Mouse (Mus musculus) heart, embryonic 12.5 days (tissue): ENCODE data around the gene Glis3. TPM values are rescaled to one million over a fixed set of nuclear protein-coding genes. Genes with fewer than 3 reads are reported as not detected.

Experiments
- ATAC-seq: fragments of 200-750 bp; cut with Nextera tagmentation; 2 replicates; pipeline ENCODE4 v1.8.0; 2017; ENCODE audit warnings: moderate TSS enrichment, moderate library complexity; ENCODE audit not compliant: insufficient number of reproducible peaks, low FRiP score
- H3K27ac ChIP-seq: fragments of 300-500 bp; sonication (generic); 2 replicates; pipeline ENCODE4 v1.5.1; 2016; ENCODE audit warnings: mild to moderate bottlenecking, moderate library complexity; ENCODE audit not compliant: poor library complexity, severe bottlenecking
- H3K27me3 ChIP-seq: fragments of 300-500 bp; sonication (generic); replicated peaks from 2 replicates; pipeline ENCODE4 v1.6.1; 2016; ENCODE audit warnings: mild to moderate bottlenecking, moderate library complexity
- H3K36me3 ChIP-seq: fragments of 300-500 bp; sonication (generic); 2 replicates; pipeline ENCODE4 v1.6.1; 2016; ENCODE audit warnings: mild to moderate bottlenecking, moderate library complexity
- H3K4me1 ChIP-seq: fragments of 300-500 bp; sonication (generic); replicated peaks from 2 replicates; pipeline ENCODE4 v1.6.1; 2016; ENCODE audit warnings: mild to moderate bottlenecking
- H3K4me2 ChIP-seq: fragments of 300-500 bp; sonication (generic); 2 replicates; pipeline ENCODE4 v1.6.1; 2016; ENCODE audit warnings: mild to moderate bottlenecking, moderate library complexity
- H3K4me3 ChIP-seq: fragments of 300-500 bp; sonication (generic); 2 replicates; pipeline ENCODE4 v1.5.1; 2016; ENCODE audit warnings: mild to moderate bottlenecking
- H3K9ac ChIP-seq: fragments of 300-500 bp; sonication (generic); 2 replicates; pipeline ENCODE4 v1.6.1; 2016; ENCODE audit warnings: mild to moderate bottlenecking, moderate library complexity
- H3K9me3 ChIP-seq: fragments of 300-500 bp; sonication (generic); replicated peaks from 2 replicates; pipeline ENCODE4 v1.6.1; 2016; ENCODE audit warnings: mild to moderate bottlenecking, moderate library complexity
- WGBS: fragments of 180-500 bp; shearing (Covaris S2); methylation state at CpG from one replicate; pipeline ENCODE4 v1.1.7; 2016; 5-methylcytosine and 5-hydroxymethylcytosine counted together
- polyA plus RNA-seq: library from polyadenylated mRNA; unstranded; fragments of >200 nt; fragmentation: Nextera tagmentation; extraction: Ambion mirVana; gene quantifications from 2 replicates; pipeline ENCODE4 v1.2.1, GENCODE M21; 2016

Glis3 gene
- polyA plus RNA-seq, 1 experiment from 2014 or later: 1.7 TPM

DNA sequence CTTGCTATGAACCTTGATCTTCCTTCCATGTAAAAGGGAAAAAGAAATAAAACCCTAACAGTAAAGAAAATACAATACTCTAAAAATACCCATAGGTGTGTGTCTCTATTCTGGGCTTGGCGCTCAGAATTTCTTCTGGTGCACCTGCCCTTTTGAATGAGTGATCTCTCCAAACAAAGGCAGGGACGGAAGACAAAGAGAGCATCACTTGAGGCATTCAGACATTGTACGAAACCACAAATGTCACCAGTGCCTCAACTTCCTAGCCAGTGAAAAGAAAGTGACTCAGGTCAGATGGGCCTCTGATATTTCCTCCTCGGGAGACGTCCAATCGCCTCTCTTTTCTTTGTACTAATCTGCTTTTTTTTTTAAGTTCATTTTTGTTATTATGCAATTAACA, 201.8 kb downstream of the Glis3 start:
- 0 out of 2 replicates have a peak, but pooled peaks cover 5% of the 10 kb centered on the region for H3K4me1 ChIP-seq
- no peaks in the 10 kb centered on the region for H3K36me3 ChIP-seq
- H3K4me3 ChIP-seq: no peak overlapping the region
- WGBS: 80% methylated on average over 6 of the region's 6 CpGs
- H3K9ac ChIP-seq: no peak overlapping the region
- H3K9me3 ChIP-seq: no peaks in the 10 kb centered on the region
- H3K4me2 ChIP-seq: no peak overlapping the region
- no peak overlapping the region for H3K27ac ChIP-seq
- H3K27me3 ChIP-seq: no peaks in the 10 kb centered on the region
- no peak for ATAC-seq

DNA sequence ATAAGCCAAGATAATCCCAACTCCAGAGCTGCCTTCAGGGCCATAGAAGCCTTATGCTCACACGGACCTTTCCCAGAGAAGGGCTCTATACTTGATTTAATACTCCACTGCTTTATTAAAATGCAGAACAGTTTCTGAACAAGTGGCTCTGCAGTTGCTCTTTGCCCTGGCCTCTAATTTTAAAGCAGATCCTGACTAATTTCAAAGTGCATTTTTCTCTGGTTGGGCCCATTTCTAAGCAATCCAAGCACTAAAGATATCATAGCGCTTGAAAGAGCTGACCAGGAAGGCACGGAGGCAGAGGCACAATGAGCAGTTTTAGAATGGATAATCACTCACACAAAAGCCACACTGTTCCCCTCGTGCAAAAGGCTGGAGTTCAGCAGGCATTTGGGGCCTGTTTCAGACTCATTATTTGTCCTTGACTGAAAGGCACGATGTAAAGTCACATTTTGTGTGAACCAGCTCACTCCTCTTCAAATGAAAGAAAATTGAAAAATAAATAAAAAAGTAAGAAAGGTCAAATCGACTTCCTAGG, 202.5 kb downstream of the Glis3 start:
- WGBS: 56% methylated on average over 6 of the region's 6 CpGs
- H3K27me3 ChIP-seq: no peaks in the 10 kb centered on the region
- 0 out of 2 replicates have a peak, but pooled peaks cover 5% of the 10 kb centered on the region for H3K4me1 ChIP-seq
- H3K9me3 ChIP-seq: no peaks in the 10 kb centered on the region
- H3K36me3 ChIP-seq: no peaks in the 10 kb centered on the region
- no peak overlapping the region for H3K4me3 ChIP-seq
- H3K9ac ChIP-seq: no peak overlapping the region
- no peak overlapping the region for H3K4me2 ChIP-seq
- ATAC-seq: no peak
- no peak overlapping the region for H3K27ac ChIP-seq

DNA sequence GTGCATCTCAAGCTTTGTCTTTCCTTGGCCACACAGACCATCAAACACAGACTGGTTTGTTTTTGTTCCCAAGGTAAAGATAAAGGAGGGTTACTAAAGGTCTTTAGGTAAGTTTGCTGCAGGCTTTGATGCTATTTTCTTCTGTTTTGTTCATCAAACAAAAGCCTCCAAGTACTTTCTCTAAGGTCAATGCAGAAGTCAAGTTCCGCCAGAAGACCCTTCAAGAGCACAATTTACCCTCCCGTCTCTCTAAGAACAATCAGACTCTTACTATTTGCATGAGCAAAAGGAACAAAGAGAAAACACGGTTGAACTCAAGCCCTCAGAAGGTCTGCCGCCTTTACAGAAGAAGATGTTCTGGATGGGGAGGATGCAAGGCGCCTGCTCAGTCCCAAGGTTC, 206.3 kb downstream of the Glis3 start:
- Histone ChIP-seq H3K4me1 (peaks cover 11% of the 10 kb centered on the region), H3K27me3 (no peaks in the 10 kb centered on the region), H3K4me3 (no peak overlapping the region), H3K36me3 (no peaks in the 10 kb centered on the region), H3K27ac (no peak overlapping the region), H3K9ac (no peak overlapping the region), H3K9me3 (no peaks in the 10 kb centered on the region), H3K4me2 (no peak overlapping the region)
- WGBS: 74% methylated on average over 5 of the region's 5 CpGs
- ATAC-seq: no peak

DNA sequence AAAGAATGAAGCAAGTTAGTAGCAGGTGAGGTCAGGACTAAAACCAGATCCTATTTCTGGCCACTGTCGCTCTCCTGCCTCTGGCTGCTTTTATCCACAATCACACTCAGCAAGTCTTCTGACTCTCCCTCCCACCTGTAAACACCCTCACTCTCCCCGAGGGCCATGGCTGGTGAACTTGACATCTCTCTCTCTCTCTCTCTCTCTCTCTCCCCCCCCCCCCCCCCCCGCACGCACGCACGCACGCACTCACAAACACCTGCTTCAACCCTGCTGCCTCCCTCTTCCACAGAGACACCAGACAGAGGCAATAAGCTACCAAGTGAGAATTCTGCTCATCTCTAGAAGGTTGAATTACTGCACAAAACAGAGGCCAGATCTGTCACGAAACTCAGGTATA, 208.7 kb downstream of the Glis3 start:
- ATAC-seq: no peak
- Histone ChIP-seq H3K36me3 (no peaks in the 10 kb centered on the region), H3K27ac (no peak overlapping the region), H3K9ac (no peak overlapping the region), H3K4me3 (no peak overlapping the region), H3K9me3 (no peaks in the 10 kb centered on the region), H3K27me3 (no peaks in the 10 kb centered on the region), H3K4me2 (no peak overlapping the region), H3K4me1 (peaks cover 17% of the 10 kb centered on the region)
- 42% methylated on average over 7 of the region's 8 CpGs for WGBS

DNA sequence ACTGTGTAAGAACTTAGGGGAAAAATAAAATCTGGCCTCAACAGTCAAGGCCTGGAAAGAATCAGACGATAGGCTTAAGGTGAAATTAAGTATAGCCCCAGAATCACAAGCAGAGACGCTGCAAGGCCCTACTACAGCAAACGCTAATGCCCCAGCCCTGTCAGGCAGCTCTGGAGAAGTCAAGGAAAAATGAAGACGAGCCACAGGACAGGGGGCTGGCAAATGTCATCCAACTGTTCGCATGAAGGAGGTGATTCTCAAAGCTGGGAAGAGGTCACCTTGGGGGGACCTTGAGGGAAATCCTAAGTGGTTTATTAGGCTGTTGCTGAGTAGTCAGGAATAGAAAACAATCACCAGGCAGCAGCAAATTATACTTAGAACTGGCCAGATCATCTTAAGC, 214.1 kb downstream of the Glis3 start:
- H3K9me3 ChIP-seq: no peaks in the 10 kb centered on the region
- H3K4me3 ChIP-seq: no peak overlapping the region
- H3K4me2 ChIP-seq: no peak overlapping the region
- WGBS: 33% methylated on average over 5 of the region's 5 CpGs
- H3K27ac ChIP-seq: peak overlapping the region; percentile 26
- no peaks in the 10 kb centered on the region for H3K36me3 ChIP-seq
- peaks cover 17% of the 10 kb centered on the region for H3K4me1 ChIP-seq
- H3K9ac ChIP-seq: no peak overlapping the region
- no peaks in the 10 kb centered on the region for H3K27me3 ChIP-seq
- no peak for ATAC-seq

DNA sequence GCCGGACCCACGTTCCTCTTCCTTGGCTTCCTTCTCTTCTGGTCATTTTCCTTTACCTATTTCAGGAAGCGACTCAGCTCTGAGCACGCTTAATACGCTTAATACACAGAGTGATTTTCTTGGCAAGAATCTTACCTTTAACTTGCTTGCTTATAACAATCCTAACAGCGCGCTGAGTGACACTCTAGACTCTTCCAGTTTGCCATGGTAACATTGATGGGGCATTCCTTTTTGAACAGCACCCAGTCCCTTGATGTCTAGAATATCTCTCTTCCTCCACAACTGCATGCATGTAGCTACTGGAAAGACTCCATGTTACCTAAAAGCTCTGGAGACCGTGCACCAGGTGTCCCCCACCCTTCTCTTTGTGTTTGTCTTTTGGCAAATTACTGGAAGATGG, 225.5 kb downstream of the Glis3 start:
- H3K9me3 ChIP-seq: no peaks in the 10 kb centered on the region
- H3K4me1 ChIP-seq: peaks cover 10% of the 10 kb centered on the region
- no peak overlapping the region for H3K27ac ChIP-seq
- 81% methylated on average over 8 of the region's 8 CpGs for WGBS
- H3K4me2 ChIP-seq: no peak overlapping the region
- no peak for ATAC-seq
- no peaks in the 10 kb centered on the region for H3K36me3 ChIP-seq
- H3K9ac ChIP-seq: no peak overlapping the region
- H3K27me3 ChIP-seq: no peaks in the 10 kb centered on the region
- H3K4me3 ChIP-seq: no peak overlapping the region

DNA sequence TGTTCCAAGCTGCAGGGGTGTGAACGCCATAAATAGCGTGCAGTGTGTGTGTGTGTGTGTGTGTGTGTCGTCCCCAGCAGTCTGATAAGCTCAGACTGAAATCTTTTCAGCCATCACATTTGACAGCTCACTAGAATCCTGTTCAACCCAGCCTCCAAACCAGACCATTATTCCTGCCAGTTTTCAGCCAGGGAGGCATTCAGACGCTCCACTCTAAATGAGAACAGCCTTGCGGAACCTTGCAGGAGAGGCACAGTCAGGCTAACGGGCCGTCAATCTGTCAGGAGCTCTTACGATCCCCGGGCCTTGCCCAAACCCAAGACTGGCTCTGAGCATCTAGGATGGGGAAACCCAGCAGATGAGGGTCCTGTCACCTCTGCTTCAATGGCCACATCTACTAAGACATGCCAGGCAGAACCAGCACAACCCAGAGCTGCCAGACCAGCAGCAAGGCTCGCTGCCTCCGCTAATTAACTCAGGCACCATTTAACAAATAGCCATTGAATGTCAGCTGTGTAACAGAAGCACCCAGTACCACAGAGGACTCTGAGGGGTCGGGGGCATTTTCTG, 226.8 kb downstream of the Glis3 start:
- WGBS: 43% methylated on average over 12 of the region's 12 CpGs
- Histone ChIP-seq H3K4me3 (no peak overlapping the region), H3K27ac (no peak overlapping the region), H3K4me2 (peak overlapping the region; percentile 8; the same call in 1 of the 2 replicates), H3K9me3 (no peaks in the 10 kb centered on the region), H3K27me3 (no peaks in the 10 kb centered on the region), H3K36me3 (no peaks in the 10 kb centered on the region), H3K9ac (no peak overlapping the region), H3K4me1 (peaks cover 7% of the 10 kb centered on the region)
- ATAC-seq: no peak

DNA sequence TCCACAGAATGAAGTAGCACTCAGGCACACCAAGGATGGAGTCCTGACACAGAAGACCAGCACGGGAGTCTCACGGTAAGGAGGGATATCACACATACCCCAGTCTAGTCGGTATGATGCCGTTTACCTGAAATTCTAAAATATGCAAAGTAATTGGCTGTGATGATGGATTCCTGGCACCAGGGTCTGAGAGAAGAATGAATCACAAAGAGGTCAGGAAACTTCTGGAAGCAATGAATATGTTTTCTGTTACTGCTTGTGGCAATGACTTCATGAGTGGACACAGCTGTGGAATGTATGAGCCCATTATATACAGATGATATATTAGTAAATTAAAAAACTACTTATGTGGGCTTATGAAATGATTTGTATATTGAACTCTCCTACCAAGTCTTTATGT, 231.1 kb downstream of the Glis3 start:
- Histone ChIP-seq H3K27me3 (no peaks in the 10 kb centered on the region), H3K4me2 (no peak overlapping the region), H3K27ac (no peak overlapping the region), H3K9me3 (no peaks in the 10 kb centered on the region), H3K4me1 (peaks cover 7% of the 10 kb centered on the region; the same call in 1 of the 2 replicates), H3K36me3 (no peaks in the 10 kb centered on the region), H3K9ac (no peak overlapping the region), H3K4me3 (no peak overlapping the region)
- WGBS: 82% methylated on average over 4 of the region's 4 CpGs
- ATAC-seq: no peak

DNA sequence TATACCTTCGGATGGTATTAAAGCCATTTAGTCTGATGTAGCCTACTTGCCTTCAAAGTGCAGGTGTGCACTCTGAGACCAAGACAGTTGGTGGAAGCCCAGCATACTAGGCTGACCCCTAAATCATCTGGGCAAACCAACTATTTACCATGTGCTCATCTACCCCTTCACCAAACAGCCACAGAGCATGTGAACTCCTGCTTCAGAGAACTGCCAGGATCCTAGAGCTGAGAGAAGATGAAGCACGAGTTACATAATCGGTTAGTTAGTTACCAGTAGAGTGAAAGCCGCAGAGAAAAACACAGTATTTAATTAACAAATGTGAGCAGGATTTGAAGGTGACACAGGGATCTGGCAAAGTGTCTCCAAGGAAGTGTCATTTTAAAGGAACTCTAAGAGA, 237.7 kb downstream of the Glis3 start:
- Histone ChIP-seq H3K27me3 (no peaks in the 10 kb centered on the region), H3K4me3 (no peak overlapping the region), H3K9ac (no peak overlapping the region), H3K36me3 (no peaks in the 10 kb centered on the region), H3K27ac (no peak overlapping the region), H3K9me3 (no peaks in the 10 kb centered on the region), H3K4me1 (no peaks in the 10 kb centered on the region), H3K4me2 (no peak overlapping the region)
- no peak for ATAC-seq
- 85% methylated on average over 4 of the region's 4 CpGs for whole genome bisulfite sequencing

DNA sequence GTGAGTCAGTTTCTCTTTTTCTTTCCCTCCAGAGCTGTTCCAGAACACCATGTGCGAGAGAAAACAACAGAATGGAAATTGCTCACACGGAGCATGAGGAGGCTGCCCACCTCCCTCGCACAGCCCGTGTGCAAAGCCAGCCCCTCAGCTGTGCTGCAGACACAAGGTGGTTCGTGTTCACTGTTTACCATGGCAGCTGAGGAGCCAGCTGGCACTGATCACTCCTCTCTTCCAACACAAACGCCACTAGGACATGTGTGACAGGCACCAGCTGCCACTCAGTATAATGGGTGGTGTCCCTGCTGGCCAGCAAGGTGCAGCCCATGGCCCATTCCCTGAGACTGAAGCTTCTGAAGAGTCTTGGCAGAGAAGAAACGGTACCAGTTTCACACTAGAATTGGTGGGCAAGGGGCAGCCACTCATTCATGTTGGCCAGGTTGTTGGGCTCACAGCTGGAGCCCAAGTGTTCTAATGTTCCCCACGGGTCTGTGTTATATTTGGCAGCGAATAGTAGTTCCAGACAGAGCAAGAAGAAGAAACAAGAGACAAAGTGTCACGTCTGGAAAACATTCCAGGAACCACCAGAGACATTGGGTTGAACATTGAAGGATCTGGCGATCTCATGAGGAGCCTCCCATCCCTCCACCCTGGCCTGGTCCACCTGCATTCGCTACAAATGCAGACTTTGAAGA, 243.3 kb downstream of the Glis3 start:
- peaks cover 8% of the 10 kb centered on the region; the same call in 1 of the 2 replicates for H3K4me1 ChIP-seq
- no peaks in the 10 kb centered on the region for H3K27me3 ChIP-seq
- H3K9me3 ChIP-seq: no peaks in the 10 kb centered on the region
- no peak overlapping the region for H3K4me2 ChIP-seq
- ATAC-seq: no peak
- WGBS: 60% methylated on average over 12 of the region's 12 CpGs
- H3K4me3 ChIP-seq: no peak overlapping the region
- no peak overlapping the region for H3K9ac ChIP-seq
- H3K27ac ChIP-seq: no peak overlapping the region
- H3K36me3 ChIP-seq: no peaks in the 10 kb centered on the region

DNA sequence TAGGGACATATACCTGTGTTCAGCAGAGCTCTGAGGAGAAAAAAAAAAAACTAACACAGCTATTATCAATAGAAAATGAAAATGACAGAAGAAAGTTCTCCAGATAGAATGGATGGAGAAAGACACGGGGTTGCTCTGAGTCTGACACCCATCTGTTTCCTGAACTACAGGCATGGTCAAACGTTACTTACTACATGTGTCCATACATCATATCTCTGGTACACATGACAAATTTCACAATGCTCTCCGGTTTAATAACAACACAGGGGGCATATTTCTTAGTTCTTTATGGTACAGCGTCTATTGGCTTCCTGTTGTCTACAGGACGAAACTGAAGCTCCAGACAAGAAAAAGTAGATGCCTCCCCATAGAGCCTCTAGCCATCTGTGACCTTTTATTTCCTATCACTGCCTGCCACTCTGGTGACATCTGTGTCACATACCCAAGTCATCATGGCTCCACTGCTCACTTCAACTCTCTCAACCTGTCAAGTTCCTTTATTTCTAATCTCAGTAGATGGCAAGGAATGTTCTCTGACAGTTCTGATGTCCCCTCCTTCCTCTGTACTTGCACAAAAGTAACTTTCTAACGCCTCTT, 251.6 kb downstream of the Glis3 start:
- H3K9ac ChIP-seq: no peak overlapping the region
- no peak overlapping the region for H3K27ac ChIP-seq
- H3K4me3 ChIP-seq: no peak overlapping the region
- H3K36me3 ChIP-seq: no peaks in the 10 kb centered on the region
- 62% methylated on average over 6 of the region's 6 CpGs for WGBS
- ATAC-seq: no peak
- no peak overlapping the region for H3K4me2 ChIP-seq
- H3K9me3 ChIP-seq: no peaks in the 10 kb centered on the region
- H3K27me3 ChIP-seq: no peaks in the 10 kb centered on the region
- H3K4me1 ChIP-seq: peaks cover 10% of the 10 kb centered on the region; the same call in 1 of the 2 replicates
